Mouse (Mus musculus): Measurements from ENCODE around the gene Nav3. TPM values are rescaled to one million over a fixed set of nuclear protein-coding genes. Genes with fewer than 3 reads are reported as not detected.

Gene Nav3
- polyA plus RNA-seq (2015; fragmentation: Nextera tagmentation; extraction: Ambion mirVana), result 1.6 and 2.4 TPM in 2 replicates

GRCm38 (mm10) chr10:110455838-110456493 lies at the start of gene Nav3:
Nav3 (minus strand) TSS chr10:110456204.
- no peaks in the 10 kb centered on the region for H3K36me3 ChIP-seq (ENCODE audit: control insufficient read depth, insufficient read depth, low read length)
- peak; percentile 92 for ATAC-seq (ENCODE audit: insufficient read depth, low FRiP score)
- H3K9ac ChIP-seq (ENCODE audit: low read length), result peak within 1 kb of the TSS; percentile 75
- peaks cover 6% of the 10 kb centered on the region; the same call in 1 of the 2 replicates for H3K4me1 ChIP-seq (ENCODE audit: control insufficient read depth, insufficient read depth, low read length)
- 1% methylated on average over 25 of the region's 50 CpGs for WGBS
- H3K27me3 ChIP-seq (ENCODE audit: control insufficient read depth, insufficient read depth, low read length), result peaks cover 14% of the 10 kb centered on the region
- H3K4me2 ChIP-seq (ENCODE audit: low read depth, low read length), result peak within 1 kb of the TSS; percentile 97
- no peaks in the 10 kb centered on the region for H3K9me3 ChIP-seq (replicated peaks; ENCODE audit: control insufficient read depth, low read length)
- no peak within 1 kb of the TSS for H3K27ac ChIP-seq (ENCODE audit: low read length)
- H3K4me3 ChIP-seq (replicated peaks; ENCODE audit: low read length), result peak within 1 kb of the TSS; percentile 67

GRCm38 (mm10) chr10:110485306-110485705 lies 29.3 kb upstream of the Nav3 start:
- H3K4me3 ChIP-seq (replicated peaks; ENCODE audit: low read length), result no peak overlapping the region

GRCm38 (mm10) chr10:110484822-110485221 lies 28.8 kb upstream of the Nav3 start:
- H3K4me1 ChIP-seq (ENCODE audit: control insufficient read depth, insufficient read depth, low read length), result no peaks in the 10 kb centered on the region
- H3K4me3 ChIP-seq (replicated peaks; ENCODE audit: low read length), result no peak overlapping the region
- no peak for ATAC-seq (ENCODE audit: insufficient read depth, low FRiP score)
- 27% methylated on average over 8 of the region's 8 CpGs for WGBS
- no peaks in the 10 kb centered on the region for H3K36me3 ChIP-seq (ENCODE audit: control insufficient read depth, insufficient read depth, low read length)
- no peak overlapping the region for H3K27ac ChIP-seq (ENCODE audit: low read length)
- H3K9me3 ChIP-seq (replicated peaks; ENCODE audit: control insufficient read depth, low read length), result no peaks in the 10 kb centered on the region
- no peaks in the 10 kb centered on the region for H3K27me3 ChIP-seq (ENCODE audit: control insufficient read depth, insufficient read depth, low read length)
- H3K4me2 ChIP-seq (ENCODE audit: low read depth, low read length), result 0 out of 2 replicates have a peak overlapping the region, but pooled peaks have one; percentile 12
- no peak overlapping the region for H3K9ac ChIP-seq (ENCODE audit: low read length)

More at GRCm38 (mm10) chr10:110485306-110485705, 29.3 kb upstream of the Nav3 start:
- H3K36me3 ChIP-seq (ENCODE audit: control insufficient read depth, insufficient read depth, low read length), result no peaks in the 10 kb centered on the region
- H3K27ac ChIP-seq (ENCODE audit: low read length), result no peak overlapping the region
- H3K9ac ChIP-seq (ENCODE audit: low read length), result no peak overlapping the region
- no peaks in the 10 kb centered on the region for H3K27me3 ChIP-seq (ENCODE audit: control insufficient read depth, insufficient read depth, low read length)
- no peak for ATAC-seq (ENCODE audit: insufficient read depth, low FRiP score)
- no peak overlapping the region for H3K4me2 ChIP-seq (ENCODE audit: low read depth, low read length)
- 66% methylated on average over 5 of the region's 5 CpGs for WGBS
- H3K4me1 ChIP-seq (ENCODE audit: control insufficient read depth, insufficient read depth, low read length), result no peaks in the 10 kb centered on the region
- H3K9me3 ChIP-seq (replicated peaks; ENCODE audit: control insufficient read depth, low read length), result no peaks in the 10 kb centered on the region

GRCm38 (mm10) chr10:110479189-110479588 lies 23.2 kb upstream of the Nav3 start:
- H3K4me2 ChIP-seq (ENCODE audit: low read depth, low read length), result no peak overlapping the region
- no peaks in the 10 kb centered on the region for H3K36me3 ChIP-seq (ENCODE audit: control insufficient read depth, insufficient read depth, low read length)
- H3K9ac ChIP-seq (ENCODE audit: low read length), result no peak overlapping the region
- 77% methylated on average over 3 of the region's 3 CpGs for WGBS
- H3K4me1 ChIP-seq (ENCODE audit: control insufficient read depth, insufficient read depth, low read length), result no peaks in the 10 kb centered on the region
- H3K27me3 ChIP-seq (ENCODE audit: control insufficient read depth, insufficient read depth, low read length), result no peaks in the 10 kb centered on the region
- H3K9me3 ChIP-seq (replicated peaks; ENCODE audit: control insufficient read depth, low read length), result no peaks in the 10 kb centered on the region
- ATAC-seq (ENCODE audit: insufficient read depth, low FRiP score), result no peak
- no peak overlapping the region for H3K27ac ChIP-seq (ENCODE audit: low read length)
- no peak overlapping the region for H3K4me3 ChIP-seq (replicated peaks; ENCODE audit: low read length)

- no peak for ATAC-seq (ENCODE audit: insufficient read depth, low FRiP score)
- Histone ChIP-seq H3K4me2 (ENCODE audit: low read depth, low read length) (no peak overlapping the region; the same call in 1 of the 2 replicates), H3K27me3 (ENCODE audit: control insufficient read depth, insufficient read depth, low read length) (no peaks in the 10 kb centered on the region), H3K9me3 (replicated peaks; ENCODE audit: control insufficient read depth, low read length) (no peaks in the 10 kb centered on the region), H3K4me1 (ENCODE audit: control insufficient read depth, insufficient read depth, low read length) (no peaks in the 10 kb centered on the region), H3K27ac (ENCODE audit: low read length) (no peak overlapping the region), H3K36me3 (ENCODE audit: control insufficient read depth, insufficient read depth, low read length) (no peaks in the 10 kb centered on the region), H3K9ac (ENCODE audit: low read length) (no peak overlapping the region), H3K4me3 (replicated peaks; ENCODE audit: low read length) (no peak overlapping the region)
- 60% methylated on average over 11 of the region's 11 CpGs for WGBS
Measured at GRCm38 (mm10) chr10:110477689-110478314, 21.8 kb upstream of the Nav3 start.

- no peaks in the 10 kb centered on the region for H3K4me1 ChIP-seq (ENCODE audit: control insufficient read depth, insufficient read depth, low read length)
- no peak for ATAC-seq (ENCODE audit: insufficient read depth, low FRiP score)
- H3K4me3 ChIP-seq (replicated peaks; ENCODE audit: low read length), result no peak overlapping the region
- H3K36me3 ChIP-seq (ENCODE audit: control insufficient read depth, insufficient read depth, low read length), result no peaks in the 10 kb centered on the region
- H3K27me3 ChIP-seq (ENCODE audit: control insufficient read depth, insufficient read depth, low read length), result no peaks in the 10 kb centered on the region
- no peak overlapping the region for H3K4me2 ChIP-seq (ENCODE audit: low read depth, low read length)
- no peak overlapping the region for H3K9ac ChIP-seq (ENCODE audit: low read length)
- WGBS, result 77% methylated on average over 1 of the region's 1 CpGs
- H3K27ac ChIP-seq (ENCODE audit: low read length), result no peak overlapping the region
- no peaks in the 10 kb centered on the region for H3K9me3 ChIP-seq (replicated peaks; ENCODE audit: control insufficient read depth, low read length)
Measured at GRCm38 (mm10) chr10:110474107-110474506, 18.1 kb upstream of the Nav3 start.

GRCm38 (mm10) chr10:110469445-110469844 lies 13.4 kb upstream of the Nav3 start:
- H3K27me3 ChIP-seq (ENCODE audit: control insufficient read depth, insufficient read depth, low read length), result no peaks in the 10 kb centered on the region
- no peak for ATAC-seq (ENCODE audit: insufficient read depth, low FRiP score)
- H3K4me3 ChIP-seq (replicated peaks; ENCODE audit: low read length), result no peak overlapping the region
- H3K36me3 ChIP-seq (ENCODE audit: control insufficient read depth, insufficient read depth, low read length), result no peaks in the 10 kb centered on the region
- no peak overlapping the region for H3K4me2 ChIP-seq (ENCODE audit: low read depth, low read length)
- no peak overlapping the region for H3K9ac ChIP-seq (ENCODE audit: low read length)
- WGBS, result 78% methylated on average over 4 of the region's 4 CpGs
- no peaks in the 10 kb centered on the region for H3K9me3 ChIP-seq (replicated peaks; ENCODE audit: control insufficient read depth, low read length)
- no peaks in the 10 kb centered on the region for H3K4me1 ChIP-seq (ENCODE audit: control insufficient read depth, insufficient read depth, low read length)
- no peak overlapping the region for H3K27ac ChIP-seq (ENCODE audit: low read length)

GRCm38 (mm10) chr10:110455063-110455837 lies 754 bp downstream of the Nav3 start:
- Histone ChIP-seq H3K9me3 (replicated peaks; ENCODE audit: control insufficient read depth, low read length) (no peaks in the 10 kb centered on the region), H3K27ac (ENCODE audit: low read length) (no peak overlapping the region), H3K4me2 (ENCODE audit: low read depth, low read length) (peak overlapping the region; percentile 97), H3K36me3 (ENCODE audit: control insufficient read depth, insufficient read depth, low read length) (no peaks in the 10 kb centered on the region), H3K4me1 (ENCODE audit: control insufficient read depth, insufficient read depth, low read length) (peaks cover 6% of the 10 kb centered on the region; the same call in 1 of the 2 replicates), H3K4me3 (replicated peaks; ENCODE audit: low read length) (peak overlapping the region; percentile 67), H3K9ac (ENCODE audit: low read length) (peak overlapping the region; percentile 75), H3K27me3 (ENCODE audit: control insufficient read depth, insufficient read depth, low read length) (peaks cover 14% of the 10 kb centered on the region)
- ATAC-seq (ENCODE audit: insufficient read depth, low FRiP score), result peak; percentile 33; the same call in 1 of the 2 replicates
- WGBS, result under 1% methylated on average over 45 of the region's 45 CpGs

- ATAC-seq (ENCODE audit: insufficient read depth, low FRiP score), result no peak
- Histone ChIP-seq H3K9me3 (replicated peaks; ENCODE audit: control insufficient read depth, low read length) (no peaks in the 10 kb centered on the region), H3K9ac (ENCODE audit: low read length) (no peak overlapping the region), H3K4me3 (replicated peaks; ENCODE audit: low read length) (no peak overlapping the region), H3K27me3 (ENCODE audit: control insufficient read depth, insufficient read depth, low read length) (peaks cover 14% of the 10 kb centered on the region), H3K4me2 (ENCODE audit: low read depth, low read length) (no peak overlapping the region), H3K4me1 (ENCODE audit: control insufficient read depth, insufficient read depth, low read length) (peaks cover 6% of the 10 kb centered on the region; the same call in 1 of the 2 replicates), H3K36me3 (ENCODE audit: control insufficient read depth, insufficient read depth, low read length) (no peaks in the 10 kb centered on the region), H3K27ac (ENCODE audit: low read length) (no peak overlapping the region)
- WGBS, result 58% methylated on average over 5 of the region's 5 CpGs
Measured at GRCm38 (mm10) chr10:110453566-110453965, 2.4 kb downstream of the Nav3 start.
